8 mouse cellular contexts compared by ENCODE assay signal in the genomic region with DNA sequence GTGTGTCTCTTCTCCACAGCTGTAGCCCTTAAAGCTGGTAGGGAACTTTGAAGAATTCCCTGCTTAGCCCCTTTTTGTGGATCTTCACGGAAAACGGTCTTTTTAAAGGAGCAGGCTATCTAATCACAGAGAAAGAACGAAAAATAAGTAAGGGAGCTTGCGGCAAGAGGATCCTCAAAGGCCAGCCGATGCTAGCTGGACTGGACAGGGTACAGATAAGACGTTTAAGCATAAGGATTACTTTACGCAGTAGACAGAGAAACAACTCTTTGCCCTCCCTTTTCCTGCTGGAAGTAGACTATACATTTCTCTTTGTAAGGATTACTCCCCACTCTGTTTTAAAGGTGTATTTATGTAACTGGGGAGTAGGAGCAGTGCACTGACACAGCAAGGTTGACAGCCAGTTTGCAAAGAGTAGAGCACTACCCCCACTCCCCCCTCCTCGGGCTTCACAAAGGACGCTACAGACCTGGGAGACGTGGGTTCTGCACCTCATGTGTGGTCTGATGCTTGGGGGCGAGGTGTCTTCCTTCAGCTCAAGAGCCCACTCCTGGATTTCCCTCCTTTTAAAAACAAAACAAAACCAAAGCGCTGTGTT. TPM values are rescaled to one million over a fixed set of nuclear protein-coding genes. Genes with fewer than 3 reads are reported as not detected.
DNase-seq lines count a peak whose midpoint lies in the region; ATAC-seq and TF ChIP-seq lines count a peak whose summit lies in the region.

No protein-coding gene starts in this region.

- H3K4me3 ChIP-seq in lung, embryonic 14.5 days (ENCODE audit: low read depth, low read length): peak overlapping the region; percentile 62
- H3K4me3 ChIP-seq in liver, embryonic 13.5 days (replicated peaks): peak overlapping the region; percentile 80

- peak overlapping the region; percentile 97 for H3K27ac ChIP-seq in lung, embryonic 14.5 days (ENCODE audit: low read depth)
- peak overlapping the region; percentile 98 for H3K27ac ChIP-seq in liver, embryonic 13.5 days

- 13% methylated on average over 12 of the region's 12 CpGs for WGBS in lung, embryonic 14.5 days
- WGBS in liver, embryonic 13.5 days (ENCODE audit: insufficient replicate concordance): 15% methylated on average over 12 of the region's 12 CpGs

- peak overlapping the region; percentile 68 for H3K4me2 ChIP-seq in lung, embryonic 14.5 days
- H3K4me2 ChIP-seq in liver, embryonic 13.5 days: peak overlapping the region; percentile 78

- TF ChIP-seq CTCF in lung, embryonic 14.5 days (IDR thresholded peaks at IDR 0.05; ENCODE audit: low read depth): no peak

- H3K4me1 ChIP-seq in lung, embryonic 14.5 days (ENCODE audit: insufficient read depth): peaks cover 6% of the 10 kb centered on the region; the same call in 1 of the 2 replicates
- peaks cover 62% of the 10 kb centered on the region for H3K4me1 ChIP-seq in liver, embryonic 13.5 days (replicated peaks)

- H3K9ac ChIP-seq in lung, embryonic 14.5 days: peak overlapping the region; percentile 78
- peak overlapping the region; percentile 84 for H3K9ac ChIP-seq in liver, embryonic 13.5 days

- H3K27me3 ChIP-seq in lung, embryonic 14.5 days (ENCODE audit: insufficient read depth, low read length): no peaks in the 10 kb centered on the region
- no peaks in the 10 kb centered on the region for H3K27me3 ChIP-seq in liver, embryonic 13.5 days

- no peaks in the 10 kb centered on the region for H3K9me3 ChIP-seq in lung, embryonic 14.5 days (ENCODE audit: low read depth, low read length)
- H3K9me3 ChIP-seq in liver, embryonic 13.5 days (replicated peaks): no peaks in the 10 kb centered on the region

- DNase-seq in lung, embryonic 14.5 days: peak; percentile 46
- DNase-seq in lung, postnatal 4 days: no peak
- DNase-seq in c-Kit-positive CD71-positive TER-119-positive erythroid progenitor cells, embryonic 14.5 days (ENCODE audit: low spot score): peak; percentile 48
- DNase-seq in liver, embryonic 13.5 days: peak; percentile 35
- DNase-seq in yolk sac, embryonic 10.5 days (ENCODE audit: low spot score): peak; percentile 38
- no peak for DNase-seq in layer of hippocampus, adult 8-10 months (ENCODE audit: low spot score in 2 of 2)

- no peaks in the 10 kb centered on the region for H3K36me3 ChIP-seq in lung, embryonic 14.5 days (ENCODE audit: insufficient read depth)
- H3K36me3 ChIP-seq in liver, embryonic 13.5 days: no peaks in the 10 kb centered on the region

- no peak for ATAC-seq in lung, embryonic 14.5 days (ENCODE audit: insufficient read depth)
- ATAC-seq in granulocyte monocyte progenitor cell, adult 5-6 weeks (replicated peaks; ENCODE audit: poor library complexity, severe bottlenecking): peak; percentile 3; the same call in 1 of the 2 replicates
- no peak for ATAC-seq in liver, embryonic 13.5 days (ENCODE audit: low read depth)
- ATAC-seq in CD4-positive, CD25-positive, alpha-beta regulatory T cell, adult 4 months: no peak

RNA-seq across cellular contexts. Expression of a gene that starts 9.9 kb away (rescaled TPM):
- 27.7 and 29.6 TPM in 2 replicates for polyA plus RNA-seq in lung, embryonic 14.5 days (2014; fragmentation: Nextera tagmentation; extraction: Ambion mirVana)
- 10.9 and 19.6 TPM in 2 replicates for total RNA-seq in granulocyte monocyte progenitor cell, adult 5-6 weeks (2014; fragmentation: Nextera tagmentation)
- 18.7 and 23.1 TPM in 2 replicates for total RNA-seq in granulocyte monocyte progenitor cell, adult 5-6 weeks (2017)
- 26.0 and 32.6 TPM in 2 replicates for polyA plus RNA-seq in liver, embryonic 13.5 days (2015; fragmentation: Nextera tagmentation; extraction: Ambion mirVana)
- polyA plus RNA-seq in CD4-positive, CD25-positive, alpha-beta regulatory T cell, adult 4 months (2017; shearing (Covaris generic)): 1 to 10 TPM; 3.9 to 6.1 TPM
- total RNA-seq in layer of hippocampus, adult 8-10 months (2022): 10 to 100 TPM; 49.6 to 57.7 (median 53.5) TPM

Comparison
In these comparisons a context has a peak if more than half of its experiments do, and no peak if none do; other contexts are left out.
1. DNase-seq: peak in lung, embryonic 14.5 days (single experiment), c-Kit-positive CD71-positive TER-119-positive erythroid progenitor cells, embryonic 14.5 days (single experiment), liver, embryonic 13.5 days (single experiment) and yolk sac, embryonic 10.5 days (single experiment); none in lung, postnatal 4 days (0 of 2) and layer of hippocampus, adult 8-10 months (0 of 2).